Mouse (Mus musculus) intestine, postnatal 0 days (tissue): ENCODE measurements around the gene Cpsf4. TPM values are rescaled to one million over a fixed set of nuclear protein-coding genes. Genes with fewer than 3 reads are reported as not detected.

Experiments
- ATAC-seq: fragments of 200-750 bp; cut with Nextera tagmentation; 2 replicates; pipeline ENCODE4 v1.8.0; 2017; ENCODE audit warnings: mild to moderate bottlenecking, moderate TSS enrichment, moderate library complexity
- H3K27ac ChIP-seq: fragments of 300-500 bp; sonication (generic); 2 replicates; pipeline ENCODE4 v1.5.1; 2014; ENCODE audit warnings: mild to moderate bottlenecking, low read depth, low read length, moderate library complexity
- H3K27me3 ChIP-seq: fragments of 300-500 bp; sonication (generic); replicated peaks from 2 replicates; pipeline ENCODE4 v1.6.1; 2014; ENCODE audit warnings: low read length, mixed read lengths; ENCODE audit not compliant: control insufficient read depth, insufficient read depth
- H3K36me3 ChIP-seq: fragments of 300-500 bp; sonication (generic); 2 replicates; pipeline ENCODE4 v1.6.1; 2014; ENCODE audit warnings: mild to moderate bottlenecking, moderate library complexity; ENCODE audit not compliant: control insufficient read depth, insufficient read depth
- H3K4me1 ChIP-seq: fragments of 300-500 bp; sonication (generic); replicated peaks from 2 replicates; pipeline ENCODE4 v1.6.1; 2014; ENCODE audit warnings: antibody characterized with exemption, low read length, mixed read lengths; ENCODE audit not compliant: control insufficient read depth, insufficient read depth
- H3K4me2 ChIP-seq: fragments of 300-500 bp; sonication (generic); replicated peaks from 2 replicates; pipeline ENCODE4 v1.6.1; 2014; ENCODE audit warnings: low read depth, mild to moderate bottlenecking, moderate library complexity
- H3K4me3 ChIP-seq: fragments of 300-500 bp; sonication (generic); 2 replicates; pipeline ENCODE4 v1.5.1; 2014; ENCODE audit warnings: low read depth, low read length
- H3K9ac ChIP-seq: fragments of 300-500 bp; sonication (generic); 2 replicates; pipeline ENCODE4 v1.6.1; 2014; ENCODE audit warnings: mild to moderate bottlenecking, low read depth, low read length
- H3K9me3 ChIP-seq: fragments of 300-500 bp; sonication (generic); 2 replicates; pipeline ENCODE4 v1.6.1; 2016; ENCODE audit warnings: mixed run types; ENCODE audit not compliant: control insufficient read depth
- CTCF ChIP-seq: sonication (generic); IDR thresholded peaks from 2 replicates; pipeline ENCODE4 v1.5.1; 2016; ENCODE audit warnings: low read depth, mild to moderate bottlenecking, control low read depth, antibody characterized with exemption, moderate library complexity
- WGBS: fragments of 180-500 bp; shearing (Covaris S2); extraction: QIAGEN DNeasy Blood & Tissue Kit; methylation state at CpG from one replicate; pipeline ENCODE4 v1.1.7; 2014; 5-methylcytosine and 5-hydroxymethylcytosine counted together
- polyA plus RNA-seq: library from polyadenylated mRNA; unstranded; fragments of >200 nt; fragmentation: Nextera tagmentation; extraction: Ambion mirVana; gene quantifications from 2 replicates; pipeline ENCODE4 v1.2.1, GENCODE M21; 2015

Gene Cpsf4
- polyA plus RNA-seq, 1 experiment from 2014 or later: 23.1 TPM

- Histone ChIP-seq H3K4me3 (peak overlapping the region; percentile 71), H3K9me3 (no peaks in the 10 kb centered on the region), H3K4me1 (0 out of 2 replicates have a peak, but pooled peaks cover 5% of the 10 kb centered on the region), H3K4me2 (peak overlapping the region; percentile 74), H3K9ac (peak overlapping the region; percentile 82), H3K27me3 (no peaks in the 10 kb centered on the region), H3K27ac (peak overlapping the region; percentile 84; the same call in 1 of the 2 replicates), H3K36me3 (peaks cover 33% of the 10 kb centered on the region)
- ATAC-seq: no peak
- TF ChIP-seq CTCF: no peak
- 25% methylated on average over 5 of the region's 5 CpGs for WGBS
Observed at GRCm38 (mm10) chr5:145190373-145190772, 23.4 kb downstream of the Cpsf4 start.

DNA sequence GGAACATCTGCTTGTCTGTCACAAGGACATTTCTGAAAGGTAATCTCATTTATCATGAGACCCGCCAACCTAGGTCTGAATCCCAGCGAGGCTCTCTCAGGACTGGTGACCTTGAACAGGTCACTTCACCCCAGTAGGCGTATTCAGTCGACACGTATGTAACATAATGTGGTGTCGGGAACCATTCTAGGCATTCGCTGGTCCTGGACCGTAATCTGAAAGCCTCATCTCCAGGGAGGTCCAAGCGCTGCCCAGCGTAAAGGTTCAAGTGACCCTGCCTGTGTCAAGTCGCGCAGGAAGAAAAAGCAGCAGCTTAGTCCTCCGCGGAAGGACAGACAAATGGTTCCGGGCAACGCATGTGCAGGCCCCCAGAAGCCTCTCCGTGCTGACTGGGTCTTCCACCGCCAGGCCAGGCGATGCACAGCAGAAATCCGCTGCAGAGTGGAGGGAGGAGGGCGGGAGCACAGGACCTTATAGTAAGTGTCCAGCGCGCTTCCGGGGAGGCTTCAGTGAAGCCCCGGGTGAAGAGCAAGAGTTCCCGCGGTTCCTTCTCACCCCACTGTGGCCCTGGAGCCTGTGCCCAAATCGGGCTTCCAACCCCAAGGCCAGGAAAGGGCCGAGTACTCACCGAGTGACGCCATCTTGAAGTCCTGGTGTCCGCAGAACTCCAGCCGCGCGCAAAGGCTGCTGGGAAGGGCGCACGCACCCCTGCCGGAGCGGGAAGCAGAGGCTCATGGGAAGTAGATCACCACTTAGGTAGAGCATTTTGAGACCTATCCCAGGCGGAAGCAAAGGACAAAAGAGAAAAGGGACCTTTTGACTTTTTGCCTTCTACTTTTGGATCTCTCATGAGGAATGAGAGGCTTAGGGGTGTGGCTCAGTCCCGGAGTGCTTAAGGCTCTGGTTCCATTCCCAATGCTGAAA is 24.1 kb downstream of the Cpsf4 start:
- H3K4me3 ChIP-seq: peak overlapping the region; percentile 71
- peaks cover 34% of the 10 kb centered on the region for H3K36me3 ChIP-seq
- no peaks in the 10 kb centered on the region for H3K9me3 ChIP-seq
- no peak for TF ChIP-seq CTCF
- peak; percentile 84 for ATAC-seq
- 0 out of 2 replicates have a peak, but pooled peaks cover 5% of the 10 kb centered on the region for H3K4me1 ChIP-seq
- H3K27me3 ChIP-seq: no peaks in the 10 kb centered on the region
- peak overlapping the region; percentile 84 for H3K27ac ChIP-seq
- H3K4me2 ChIP-seq: peak overlapping the region; percentile 74
- WGBS: under 1% methylated on average over 41 of the region's 41 CpGs
- H3K9ac ChIP-seq: peak overlapping the region; percentile 82

DNA sequence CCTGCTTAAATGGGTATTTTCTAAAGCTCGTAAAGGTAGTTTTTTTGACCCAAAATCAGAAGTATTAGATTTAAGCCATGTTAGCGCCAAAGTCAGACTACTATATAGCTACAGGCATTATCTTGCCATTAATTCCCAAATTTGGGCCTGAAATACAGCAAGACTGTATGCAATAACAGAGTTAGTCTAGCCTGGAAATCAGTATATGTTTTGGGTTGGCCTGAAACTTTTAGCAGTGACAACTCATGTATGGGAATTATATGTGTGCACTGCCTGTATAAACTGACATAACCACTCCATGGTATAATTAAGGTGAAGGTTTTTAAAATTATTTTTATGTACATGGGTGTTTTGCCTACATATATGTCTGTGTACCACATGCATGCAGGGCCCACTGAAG is 24.9 kb downstream of the Cpsf4 start, which contains the start of gene Atp5j2:
Gene Atp5j2, minus strand, starts transcription at position 101 of the 400 bp plus-strand sequence.
- H3K4me2 ChIP-seq: peak within 1 kb of the TSS; percentile 74
- no peak for TF ChIP-seq CTCF
- ATAC-seq: no peak
- H3K9ac ChIP-seq: peak within 1 kb of the TSS; percentile 82
- H3K27me3 ChIP-seq: no peaks in the 10 kb centered on the region
- H3K36me3 ChIP-seq: peaks cover 31% of the 10 kb centered on the region
- H3K4me1 ChIP-seq: 0 out of 2 replicates have a peak, but pooled peaks cover 5% of the 10 kb centered on the region
- peak within 1 kb of the TSS; percentile 84 for H3K27ac ChIP-seq
- WGBS: 90% methylated on average over 2 of the region's 2 CpGs
- H3K4me3 ChIP-seq: peak within 1 kb of the TSS; percentile 71
- no peaks in the 10 kb centered on the region for H3K9me3 ChIP-seq

DNA sequence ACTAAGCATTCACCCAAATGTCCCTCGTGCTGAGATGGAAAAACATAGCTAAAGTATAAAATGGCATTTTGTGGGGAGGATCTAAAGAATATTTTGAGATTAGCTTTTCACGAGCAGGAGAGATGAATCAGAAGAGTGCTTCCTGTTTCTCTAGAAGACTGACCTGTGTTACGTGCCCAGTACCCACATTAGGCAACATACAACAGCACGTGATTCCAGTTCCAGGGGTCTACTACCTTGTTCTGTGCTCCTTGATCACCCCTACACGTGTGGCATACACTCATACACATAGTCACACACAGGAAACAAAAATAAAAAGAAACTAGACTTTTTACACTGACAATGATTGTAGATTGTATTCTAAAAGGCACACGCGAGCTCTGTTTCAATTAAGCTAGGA is 33.4 kb downstream of the Cpsf4 start:
- Histone ChIP-seq H3K9me3 (no peaks in the 10 kb centered on the region), H3K27ac (no peak overlapping the region), H3K36me3 (peaks cover 28% of the 10 kb centered on the region), H3K27me3 (no peaks in the 10 kb centered on the region), H3K4me1 (no peaks in the 10 kb centered on the region), H3K9ac (no peak overlapping the region), H3K4me3 (no peak overlapping the region; the same call in 1 of the 2 replicates), H3K4me2 (peak overlapping the region; percentile 90; the same call in 1 of the 2 replicates)
- TF ChIP-seq CTCF: no peak
- 61% methylated on average over 7 of the region's 7 CpGs for WGBS
- no peak for ATAC-seq

- Histone ChIP-seq H3K27me3 (no peaks in the 10 kb centered on the region), H3K9ac (peak within 1 kb of the TSS; percentile 86), H3K36me3 (peaks cover 17% of the 10 kb centered on the region), H3K27ac (peak within 1 kb of the TSS; percentile 83), H3K4me3 (peak within 1 kb of the TSS; percentile 94), H3K4me2 (peak within 1 kb of the TSS; percentile 90), H3K4me1 (no peaks in the 10 kb centered on the region; the same call in 1 of the 2 replicates), H3K9me3 (no peaks in the 10 kb centered on the region)
- peak; percentile 20; the same call in 1 of the 2 replicates for TF ChIP-seq CTCF
- ATAC-seq: 0 out of 2 replicates have a peak, but pooled peaks have one; percentile 23
- WGBS: 1% methylated on average over 37 of the region's 37 CpGs
Observed at GRCm38 (mm10) chr5:145201321-145201991, 34.4 kb downstream of the Cpsf4 start, which contains the start of gene Zkscan14. Gene Zkscan14 (minus strand): TSS chr5:145201868.

DNA sequence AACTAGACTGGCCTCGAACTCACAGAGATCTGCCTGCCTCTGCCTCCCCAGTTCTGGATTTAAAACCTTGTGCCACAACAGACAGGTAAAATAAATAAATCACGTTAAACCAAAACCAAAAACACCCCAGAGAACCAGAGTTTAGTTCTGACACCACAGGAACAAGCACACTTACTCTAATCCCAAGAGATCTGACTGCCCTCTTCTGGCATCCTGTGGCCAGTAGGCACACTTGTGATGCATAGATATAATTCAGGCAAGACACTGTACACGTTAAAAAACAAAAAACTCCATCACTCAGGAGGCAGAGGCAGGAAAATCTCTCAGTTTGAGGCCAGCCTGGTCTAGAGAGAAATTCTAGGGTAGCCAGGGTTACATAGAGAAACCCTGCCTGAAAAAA is 35.4 kb downstream of the Cpsf4 start:
- no peaks in the 10 kb centered on the region for H3K9me3 ChIP-seq
- no peaks in the 10 kb centered on the region; the same call in 1 of the 2 replicates for H3K4me1 ChIP-seq
- WGBS: 50% methylated on average over 3 of the region's 3 CpGs
- peak; percentile 18; the same call in 1 of the 2 replicates for TF ChIP-seq CTCF
- no peak overlapping the region for H3K9ac ChIP-seq
- no peak overlapping the region for H3K4me2 ChIP-seq
- no peak overlapping the region for H3K4me3 ChIP-seq
- no peaks in the 10 kb centered on the region for H3K27me3 ChIP-seq
- no peak overlapping the region for H3K27ac ChIP-seq
- peaks cover 11% of the 10 kb centered on the region for H3K36me3 ChIP-seq
- no peak for ATAC-seq
